Comparison of ENCODE assay signal across 28 mouse cellular contexts in genomic region chr10:95791427-95791804, GRCm38 (mm10). TPM values are rescaled to one million over a fixed set of nuclear protein-coding genes. Genes with fewer than 3 reads are reported as not detected.
DNase-seq lines count a peak whose midpoint lies in the region; ATAC-seq and TF ChIP-seq lines count a peak whose summit lies in the region.
"Had no signal": no experiment of that assay in that cellular context is flagged by ENCODE, and none has a peak within 500 bp of the region (broad histone marks: within the 10 kb centered on the region; RNA-seq: fewer than 3 reads in every experiment).

No protein-coding gene starts in this region.

- no peaks in the 10 kb centered on the region for H3K36me3 ChIP-seq in forebrain, embryonic 15.5 days
- H3K36me3 ChIP-seq in forebrain, embryonic 11.5 days (ENCODE audit: control insufficient read depth, insufficient read depth, low read length), result no peaks in the 10 kb centered on the region
- no peaks in the 10 kb centered on the region for H3K36me3 ChIP-seq in hindbrain, postnatal 0 days (ENCODE audit: insufficient read depth, low read length)
- no peaks in the 10 kb centered on the region for H3K36me3 ChIP-seq in hindbrain, embryonic 10.5 days
- H3K36me3 ChIP-seq in forebrain, postnatal 0 days (ENCODE audit: insufficient read depth), result no peaks in the 10 kb centered on the region
- H3K36me3 ChIP-seq: embryonic facial prominence, embryonic 12.5 days; G1E; heart, embryonic 15.5 days; limb, embryonic 13.5 days; liver, embryonic 12.5 days had no signal

- H3K4me1 ChIP-seq in forebrain, embryonic 15.5 days, result peaks cover 13% of the 10 kb centered on the region
- H3K4me1 ChIP-seq in forebrain, embryonic 11.5 days (replicated peaks; ENCODE audit: control insufficient read depth, insufficient read depth, low read length), result no peaks in the 10 kb centered on the region
- H3K4me1 ChIP-seq in hindbrain, postnatal 0 days (ENCODE audit: insufficient read depth, low read length), result no peaks in the 10 kb centered on the region
- H3K4me1 ChIP-seq in hindbrain, embryonic 10.5 days (replicated peaks), result no peaks in the 10 kb centered on the region
- peaks cover 6% of the 10 kb centered on the region; the same call in 1 of the 2 replicates for H3K4me1 ChIP-seq in forebrain, postnatal 0 days (ENCODE audit: insufficient read depth)
- H3K4me1 ChIP-seq: embryonic facial prominence, embryonic 12.5 days; heart, embryonic 15.5 days; limb, embryonic 13.5 days; liver, embryonic 12.5 days had no signal

- no peaks in the 10 kb centered on the region for H3K9me3 ChIP-seq in forebrain, embryonic 15.5 days
- no peaks in the 10 kb centered on the region for H3K9me3 ChIP-seq in forebrain, embryonic 11.5 days (ENCODE audit: control insufficient read depth, low read length)
- H3K9me3 ChIP-seq in hindbrain, postnatal 0 days (ENCODE audit: low read length), result no peaks in the 10 kb centered on the region
- H3K9me3 ChIP-seq in hindbrain, embryonic 10.5 days, result no peaks in the 10 kb centered on the region
- H3K9me3 ChIP-seq in forebrain, postnatal 0 days (ENCODE audit: low read length), result no peaks in the 10 kb centered on the region
- H3K9me3 ChIP-seq: embryonic facial prominence, embryonic 12.5 days; G1E; heart, embryonic 15.5 days; limb, embryonic 13.5 days; liver, embryonic 12.5 days had no signal

- DNase-seq in forebrain, embryonic 11.5 days (ENCODE audit: low spot score), result no peak
- peak; percentile 12 for DNase-seq in hindbrain, postnatal 0 days (ENCODE audit: low spot score)
- no peak for DNase-seq in hindbrain, embryonic 10.5 days (ENCODE audit: low spot score)
- DNase-seq in brain, embryonic 18.5 days (ENCODE audit: low read depth, low spot score), result peak; percentile 4
- peak; percentile 60 for DNase-seq in forebrain, postnatal 0 days
- DNase-seq in testis, postnatal 10 days (ENCODE audit: low spot score), result no peak
- DNase-seq: adrenal gland, postnatal 36 days; gastrocnemius, postnatal 25 days; kidney, adult 2 months; layer of hippocampus, adult 9-11 months; lung, adult 18-20 months; right cerebral cortex, postnatal 14 days had no signal

- 35% methylated on average over 8 of the region's 8 CpGs for WGBS in forebrain, embryonic 15.5 days
- WGBS in forebrain, embryonic 11.5 days, result 82% methylated on average over 8 of the region's 8 CpGs
- WGBS in hindbrain, postnatal 0 days, result 67% methylated on average over 8 of the region's 8 CpGs
- 90% methylated on average over 8 of the region's 8 CpGs for WGBS in hindbrain, embryonic 10.5 days
- 32% methylated on average over 8 of the region's 8 CpGs for WGBS in forebrain, postnatal 0 days

- TF ChIP-seq CTCF in hindbrain, postnatal 0 days (IDR thresholded peaks at IDR 0.05; ENCODE audit: low read depth), result no peak
- TF ChIP-seq CTCF in forebrain, postnatal 0 days (IDR thresholded peaks at IDR 0.05; ENCODE audit: low read depth), result no peak

- H3K9ac ChIP-seq in forebrain, embryonic 15.5 days (replicated peaks), result no peak overlapping the region
- H3K9ac ChIP-seq in forebrain, embryonic 11.5 days (ENCODE audit: low read length), result no peak overlapping the region
- no peak overlapping the region for H3K9ac ChIP-seq in hindbrain, postnatal 0 days (replicated peaks; ENCODE audit: low read length)
- H3K9ac ChIP-seq in forebrain, postnatal 0 days, result no peak overlapping the region
- H3K9ac ChIP-seq: embryonic facial prominence, embryonic 12.5 days; heart, embryonic 15.5 days; limb, embryonic 13.5 days; liver, embryonic 12.5 days had no signal

- no peaks in the 10 kb centered on the region for H3K27me3 ChIP-seq in forebrain, embryonic 15.5 days
- no peaks in the 10 kb centered on the region for H3K27me3 ChIP-seq in forebrain, embryonic 11.5 days (ENCODE audit: control insufficient read depth, insufficient read depth, low read length)
- no peaks in the 10 kb centered on the region for H3K27me3 ChIP-seq in hindbrain, postnatal 0 days (ENCODE audit: insufficient read depth, low read length)
- no peaks in the 10 kb centered on the region for H3K27me3 ChIP-seq in hindbrain, embryonic 10.5 days (ENCODE audit: insufficient read depth, poor library complexity, severe bottlenecking)
- no peaks in the 10 kb centered on the region for H3K27me3 ChIP-seq in forebrain, postnatal 0 days (ENCODE audit: insufficient read depth, low read length)
- H3K27me3 ChIP-seq: CH12.LX; embryonic facial prominence, embryonic 12.5 days; heart, embryonic 15.5 days; limb, embryonic 13.5 days; liver, embryonic 12.5 days; Patski had no signal

- H3K27ac ChIP-seq in forebrain, embryonic 15.5 days (replicated peaks), result no peak overlapping the region; the same call in 1 of the 2 replicates
- no peak overlapping the region for H3K27ac ChIP-seq in forebrain, embryonic 11.5 days (ENCODE audit: low read depth, low read length)
- H3K27ac ChIP-seq in hindbrain, postnatal 0 days, result no peak overlapping the region
- H3K27ac ChIP-seq in hindbrain, embryonic 10.5 days, result no peak overlapping the region
- no peak overlapping the region for H3K27ac ChIP-seq in forebrain, postnatal 0 days (ENCODE audit: low read depth, low read length)
- H3K27ac ChIP-seq: embryonic facial prominence, embryonic 12.5 days; heart, embryonic 15.5 days; kidney, postnatal 0 days; limb, embryonic 13.5 days; liver, embryonic 12.5 days; stomach, postnatal 0 days had no signal

- no peak overlapping the region for H3K4me3 ChIP-seq in forebrain, embryonic 15.5 days
- no peak overlapping the region for H3K4me3 ChIP-seq in forebrain, embryonic 11.5 days (ENCODE audit: low read depth, low read length)
- no peak overlapping the region for H3K4me3 ChIP-seq in hindbrain, postnatal 0 days (ENCODE audit: low read length)
- no peak overlapping the region for H3K4me3 ChIP-seq in hindbrain, embryonic 10.5 days
- H3K4me3 ChIP-seq in forebrain, postnatal 0 days (ENCODE audit: low read depth, low read length), result no peak overlapping the region
- H3K4me3 ChIP-seq: embryonic facial prominence, embryonic 12.5 days; heart, embryonic 15.5 days; limb, embryonic 13.5 days; liver, embryonic 12.5 days had no signal

- peak; percentile 53; the same call in 1 of the 2 replicates for ATAC-seq in forebrain, embryonic 15.5 days (replicated peaks)
- ATAC-seq in forebrain, embryonic 11.5 days (replicated peaks; ENCODE audit: low FRiP score), result no peak
- no peak for ATAC-seq in hindbrain, postnatal 0 days
- peak; percentile 53 for ATAC-seq in forebrain, postnatal 0 days
- ATAC-seq: liver, embryonic 12.5 days; Patski had no signal

- peak overlapping the region; percentile 35 for H3K4me2 ChIP-seq in forebrain, embryonic 15.5 days (replicated peaks)
- no peak overlapping the region for H3K4me2 ChIP-seq in forebrain, embryonic 11.5 days (ENCODE audit: low read depth, low read length, severe bottlenecking)
- H3K4me2 ChIP-seq in hindbrain, postnatal 0 days (ENCODE audit: low read depth, low read length), result no peak overlapping the region
- peak overlapping the region; percentile 25; the same call in 1 of the 2 replicates for H3K4me2 ChIP-seq in forebrain, postnatal 0 days (ENCODE audit: low read depth)
- H3K4me2 ChIP-seq: embryonic facial prominence, embryonic 12.5 days; heart, embryonic 15.5 days; limb, embryonic 13.5 days; liver, embryonic 12.5 days had no signal

RNA-seq across cellular contexts. Expression of gene Gm33543, which starts 51.3 kb away (rescaled TPM):
- not detected in 2 replicates for polyA plus RNA-seq in forebrain, embryonic 15.5 days (2015; fragmentation: Nextera tagmentation; extraction: Ambion mirVana)
- polyA plus RNA-seq in forebrain, embryonic 11.5 days (2014; fragmentation: Nextera tagmentation; extraction: Ambion mirVana), result not detected in 2 replicates
- not detected in 2 replicates for total RNA-seq in hindbrain, postnatal 0 days (2014; rRNA removed)
- polyA plus RNA-seq in hindbrain, postnatal 0 days (2015; fragmentation: Nextera tagmentation; extraction: Ambion mirVana), result 0.13 TPM in 1 of 2 replicates, not detected in the other
- polyA plus RNA-seq in hindbrain, embryonic 10.5 days (2016; fragmentation: Nextera tagmentation; extraction: Ambion mirVana), result not detected in 2 replicates
- total RNA-seq in forebrain, postnatal 0 days (2014; rRNA removed), result not detected in 2 replicates
- polyA plus RNA-seq in forebrain, postnatal 0 days (2015; fragmentation: Nextera tagmentation; extraction: Ambion mirVana), result not detected in 2 replicates
- total RNA-seq: adrenal gland, adult 18-20 months; adrenal gland, postnatal 36 days; CH12.LX; hematopoietic stem cell, adult 5-6 weeks; left cerebral cortex, postnatal 25 days had no signal
- polyA plus RNA-seq: embryonic facial prominence, embryonic 12.5 days; G1E; heart, embryonic 15.5 days; intestine, embryonic 14.5 days; large intestine, adult 2 months; limb, embryonic 13.5 days; liver, embryonic 12.5 days; Patski; stomach, postnatal 0 days; thymus, postnatal 0 days had no signal

Comparison
In these comparisons a context has a peak if more than half of its experiments do, and no peak if none do; other contexts are left out.
1. ATAC-seq: peak in forebrain, embryonic 15.5 days (single experiment) and forebrain, postnatal 0 days (single experiment); none in forebrain, embryonic 11.5 days (single experiment) and hindbrain, postnatal 0 days (single experiment).
2. H3K4me2 ChIP-seq: peak in forebrain, embryonic 15.5 days (single experiment) and forebrain, postnatal 0 days (single experiment); none in forebrain, embryonic 11.5 days (single experiment) and hindbrain, postnatal 0 days (single experiment).
3. DNase-seq: peak in hindbrain, postnatal 0 days (single experiment), brain, embryonic 18.5 days (single experiment) and forebrain, postnatal 0 days (single experiment); none in forebrain, embryonic 11.5 days (single experiment), hindbrain, embryonic 10.5 days (single experiment) and testis, postnatal 10 days (single experiment).